Mouse (Mus musculus) heart, embryonic 15.5 days (tissue): ENCODE data around the gene Gli2. TPM values are rescaled to one million over a fixed set of nuclear protein-coding genes. Genes with fewer than 3 reads are reported as not detected.

Source experiments
- ATAC-seq: fragments of 200-750 bp; cut with Nextera tagmentation; replicated peaks from 2 replicates; pipeline ENCODE4 v1.8.0; 2017; ENCODE audit warnings: low read depth, moderate TSS enrichment; ENCODE audit not compliant: insufficient number of reproducible peaks, insufficient read depth, low FRiP score
- H3K27ac ChIP-seq: fragments of 300-500 bp; sonication (generic); 2 replicates; pipeline ENCODE4 v1.5.1; 2015; ENCODE audit warnings: mild to moderate bottlenecking, inconsistent platforms
- H3K27me3 ChIP-seq: fragments of 300-500 bp; sonication (generic); 2 replicates; pipeline ENCODE4 v1.6.1; 2015; ENCODE audit warnings: inconsistent platforms
- H3K36me3 ChIP-seq: fragments of 300-500 bp; sonication (generic); 2 replicates; pipeline ENCODE4 v1.6.1; 2015; ENCODE audit warnings: mild to moderate bottlenecking, inconsistent platforms
- H3K4me1 ChIP-seq: fragments of 300-500 bp; sonication (generic); replicated peaks from 2 replicates; pipeline ENCODE4 v1.6.1; 2015; ENCODE audit warnings: inconsistent platforms
- H3K4me2 ChIP-seq: fragments of 300-500 bp; sonication (generic); 2 replicates; pipeline ENCODE4 v1.6.1; 2015; ENCODE audit warnings: inconsistent platforms, mild to moderate bottlenecking, moderate library complexity
- H3K4me3 ChIP-seq: fragments of 300-500 bp; sonication (generic); 2 replicates; pipeline ENCODE4 v1.5.1; 2015; ENCODE audit warnings: mild to moderate bottlenecking, inconsistent platforms
- H3K9ac ChIP-seq: fragments of 300-500 bp; sonication (generic); 2 replicates; pipeline ENCODE4 v1.6.1; 2015; ENCODE audit warnings: mild to moderate bottlenecking, inconsistent platforms
- H3K9me3 ChIP-seq: fragments of 300-500 bp; sonication (generic); replicated peaks from 2 replicates; pipeline ENCODE4 v1.6.1; 2016; ENCODE audit warnings: inconsistent platforms
- WGBS: fragments of 180-500 bp; shearing (Covaris S2); methylation state at CpG from one replicate; pipeline ENCODE4 v1.1.7; 2015; ENCODE audit warnings: mixed read lengths; 5-methylcytosine and 5-hydroxymethylcytosine counted together
- polyA plus RNA-seq: library from polyadenylated mRNA; unstranded; fragments of >200 nt; fragmentation: Nextera tagmentation; extraction: Ambion mirVana; gene quantifications from 2 replicates; pipeline ENCODE4 v1.2.1, GENCODE M21; 2015

Gli2 gene
- polyA plus RNA-seq, 1 experiment from 2014 or later: 3.6 TPM

DNA sequence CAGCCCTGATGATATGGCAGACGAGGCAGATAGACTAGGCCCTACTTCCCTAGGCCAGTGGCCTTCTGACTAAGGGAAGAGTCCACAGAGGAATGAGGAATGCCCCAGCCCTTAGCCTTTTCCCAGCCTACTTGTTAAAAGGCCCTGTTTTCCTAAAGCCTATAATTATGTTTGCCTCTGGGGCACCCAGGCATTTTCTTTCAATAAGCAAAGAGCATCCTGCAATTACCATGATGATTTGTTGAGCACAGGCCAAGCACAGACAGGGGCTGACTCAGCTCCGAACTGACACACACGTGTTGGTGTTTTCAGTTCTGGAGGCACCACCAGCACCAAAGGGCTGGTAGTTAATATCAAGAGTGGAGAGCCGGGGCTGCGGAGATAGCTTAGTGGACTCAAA lies 162.0 kb downstream of the Gli2 start:
- H3K36me3 ChIP-seq: no peaks in the 10 kb centered on the region
- WGBS: 72% methylated on average over 5 of the region's 5 CpGs
- H3K4me3 ChIP-seq: no peak overlapping the region
- no peaks in the 10 kb centered on the region for H3K9me3 ChIP-seq
- no peaks in the 10 kb centered on the region for H3K27me3 ChIP-seq
- no peak overlapping the region for H3K4me2 ChIP-seq
- no peak overlapping the region for H3K27ac ChIP-seq
- 0 out of 2 replicates have a peak, but pooled peaks cover 4% of the 10 kb centered on the region for H3K4me1 ChIP-seq
- H3K9ac ChIP-seq: no peak overlapping the region
- ATAC-seq: no peak

DNA sequence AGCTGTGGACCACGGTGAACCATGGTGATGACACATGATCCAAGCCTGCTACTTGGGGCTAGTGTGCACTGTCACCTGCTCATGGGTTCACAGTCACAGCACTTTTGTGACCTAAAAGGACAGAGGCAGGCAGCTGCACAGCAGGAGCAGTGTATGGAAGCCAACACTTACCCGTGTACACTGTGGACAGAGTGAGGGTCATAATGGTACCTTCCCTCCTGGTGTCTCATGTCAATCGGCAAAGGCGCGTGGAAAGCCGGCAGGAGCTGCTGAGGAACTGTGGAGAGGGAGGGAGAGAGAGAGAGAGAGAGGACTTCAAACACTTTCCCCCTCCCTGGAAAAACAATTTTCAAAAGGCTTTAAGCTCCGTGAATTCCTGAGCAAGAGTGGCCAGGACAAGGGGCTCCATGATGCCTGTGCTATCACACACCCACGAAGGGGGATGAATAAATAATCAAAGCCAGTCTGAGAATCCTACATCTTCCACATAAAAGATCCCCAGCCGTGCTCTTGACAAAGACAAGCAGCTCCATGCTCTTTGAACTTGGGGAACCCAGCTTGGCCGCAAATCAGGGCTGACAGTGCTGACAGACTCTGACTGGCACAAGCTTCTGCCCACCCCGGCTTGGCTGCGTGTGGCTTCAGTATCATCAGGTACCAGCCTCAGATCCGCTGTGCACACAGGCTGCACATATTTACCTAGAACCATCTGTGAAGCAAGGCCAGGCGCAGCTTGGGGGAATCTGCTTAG lies 163.1 kb downstream of the Gli2 start:
- 54% methylated on average over 14 of the region's 14 CpGs for WGBS
- Histone ChIP-seq H3K9me3 (no peaks in the 10 kb centered on the region), H3K4me2 (no peak overlapping the region), H3K4me1 (0 out of 2 replicates have a peak, but pooled peaks cover 4% of the 10 kb centered on the region), H3K27ac (no peak overlapping the region), H3K4me3 (no peak overlapping the region), H3K9ac (no peak overlapping the region), H3K36me3 (no peaks in the 10 kb centered on the region), H3K27me3 (no peaks in the 10 kb centered on the region)
- no peak for ATAC-seq

DNA sequence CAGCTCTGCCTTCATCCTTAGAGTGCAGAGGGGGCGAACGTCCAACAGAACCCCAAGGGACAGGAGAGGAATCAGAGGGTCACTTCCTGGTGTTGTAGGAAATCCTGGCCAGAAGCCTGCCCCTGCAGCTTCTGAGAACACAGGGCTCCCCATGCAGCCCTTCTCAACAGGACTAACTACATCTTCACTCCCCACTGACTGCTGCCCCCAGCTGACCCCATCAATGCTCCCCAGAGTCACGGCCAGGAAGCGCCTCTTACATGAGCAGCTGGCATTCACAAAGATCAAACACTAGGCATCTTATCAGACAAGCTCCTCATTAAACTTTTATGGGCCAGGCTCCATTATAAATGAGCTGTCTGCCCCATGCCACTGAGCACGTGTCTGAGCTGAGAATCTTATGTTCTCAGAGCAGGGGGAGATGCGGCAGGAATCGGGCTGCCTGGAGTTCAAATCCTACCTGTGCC lies 172.6 kb downstream of the Gli2 start:
- peaks cover 4% of the 10 kb centered on the region; the same call in 1 of the 2 replicates for H3K4me1 ChIP-seq
- H3K27me3 ChIP-seq: no peaks in the 10 kb centered on the region
- no peak overlapping the region for H3K27ac ChIP-seq
- H3K9ac ChIP-seq: no peak overlapping the region
- H3K9me3 ChIP-seq: no peaks in the 10 kb centered on the region
- H3K36me3 ChIP-seq: no peaks in the 10 kb centered on the region
- no peak for ATAC-seq
- WGBS: 54% methylated on average over 7 of the region's 7 CpGs
- H3K4me2 ChIP-seq: no peak overlapping the region
- no peak overlapping the region for H3K4me3 ChIP-seq

DNA sequence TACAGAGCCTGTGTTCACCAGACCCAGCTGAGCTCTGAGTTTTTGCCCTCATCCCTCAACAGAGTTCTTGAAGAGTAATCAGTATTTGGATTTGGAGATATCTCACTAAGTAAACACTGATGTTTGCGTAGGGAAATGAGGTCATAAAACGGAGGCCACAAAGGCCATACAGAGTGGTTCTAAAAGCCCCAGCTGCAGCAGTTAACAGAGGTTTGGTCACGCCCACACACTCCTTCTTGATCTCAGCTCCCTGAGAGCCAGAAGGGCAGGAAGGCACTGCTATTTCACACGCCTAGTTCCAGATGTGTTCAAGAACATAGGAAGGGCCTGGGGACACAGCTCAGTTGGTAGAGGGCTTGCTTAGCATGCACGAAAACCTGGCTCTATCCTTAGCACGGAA lies 175.1 kb downstream of the Gli2 start:
- Histone ChIP-seq H3K9ac (no peak overlapping the region), H3K4me2 (no peak overlapping the region), H3K9me3 (no peaks in the 10 kb centered on the region), H3K27ac (0 out of 2 replicates have a peak overlapping the region, but pooled peaks have one; percentile 1), H3K4me1 (peaks cover 4% of the 10 kb centered on the region; the same call in 1 of the 2 replicates), H3K36me3 (no peaks in the 10 kb centered on the region), H3K4me3 (no peak overlapping the region), H3K27me3 (no peaks in the 10 kb centered on the region)
- ATAC-seq: peak; percentile 28; the same call in 1 of the 2 replicates
- 52% methylated on average over 6 of the region's 6 CpGs for WGBS

DNA sequence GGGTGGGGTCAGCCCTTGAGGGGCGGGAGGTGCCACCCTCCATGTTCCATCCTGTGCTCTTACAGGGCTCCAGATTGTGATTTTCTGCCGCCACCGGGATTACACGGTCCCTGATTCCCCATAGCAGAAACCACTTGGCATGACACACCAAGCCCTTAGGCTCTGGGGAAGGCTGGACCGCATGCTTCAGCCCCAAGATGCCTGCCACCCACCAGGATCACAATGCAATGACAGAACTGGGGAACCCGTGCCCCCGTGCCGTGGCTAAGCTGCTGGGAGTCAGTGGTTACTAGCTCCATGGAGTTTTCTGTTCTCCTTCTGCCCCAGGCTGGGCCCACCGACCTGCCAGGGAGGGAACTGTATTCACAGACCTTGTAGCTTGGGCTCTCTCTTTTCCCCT lies 178.2 kb downstream of the Gli2 start:
- 85% methylated on average over 9 of the region's 9 CpGs for WGBS
- Histone ChIP-seq H3K27ac (no peak overlapping the region), H3K4me1 (peaks cover 4% of the 10 kb centered on the region; the same call in 1 of the 2 replicates), H3K27me3 (no peaks in the 10 kb centered on the region), H3K9ac (no peak overlapping the region), H3K4me3 (no peak overlapping the region), H3K36me3 (no peaks in the 10 kb centered on the region), H3K9me3 (no peaks in the 10 kb centered on the region), H3K4me2 (no peak overlapping the region)
- no peak for ATAC-seq

DNA sequence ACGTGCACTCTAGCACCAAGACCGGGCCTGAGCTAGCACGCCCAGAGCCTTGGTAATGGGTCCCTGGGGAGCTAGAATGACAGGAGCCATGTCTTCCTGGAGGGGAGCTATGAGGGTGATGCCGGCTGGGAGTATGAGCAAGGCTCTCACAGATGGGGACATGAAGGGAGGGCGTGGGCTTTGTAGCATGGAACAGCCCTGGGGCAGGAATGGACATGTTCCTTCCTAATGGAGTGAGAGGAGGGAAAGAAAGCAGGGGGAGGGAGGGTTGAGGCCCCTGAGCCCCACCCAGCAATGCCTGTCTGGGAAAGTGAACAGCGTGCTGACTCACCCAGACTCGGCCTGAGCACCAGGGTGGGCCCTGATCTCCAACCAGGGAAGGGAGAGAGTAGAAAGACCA lies 179.9 kb downstream of the Gli2 start:
- H3K4me1 ChIP-seq: no peaks in the 10 kb centered on the region
- no peaks in the 10 kb centered on the region for H3K9me3 ChIP-seq
- H3K4me2 ChIP-seq: no peak overlapping the region
- H3K27ac ChIP-seq: no peak overlapping the region
- ATAC-seq: no peak; the same call in 1 of the 2 replicates
- no peak overlapping the region for H3K4me3 ChIP-seq
- H3K27me3 ChIP-seq: no peaks in the 10 kb centered on the region
- no peaks in the 10 kb centered on the region for H3K36me3 ChIP-seq
- no peak overlapping the region for H3K9ac ChIP-seq
- 71% methylated on average over 7 of the region's 7 CpGs for WGBS

DNA sequence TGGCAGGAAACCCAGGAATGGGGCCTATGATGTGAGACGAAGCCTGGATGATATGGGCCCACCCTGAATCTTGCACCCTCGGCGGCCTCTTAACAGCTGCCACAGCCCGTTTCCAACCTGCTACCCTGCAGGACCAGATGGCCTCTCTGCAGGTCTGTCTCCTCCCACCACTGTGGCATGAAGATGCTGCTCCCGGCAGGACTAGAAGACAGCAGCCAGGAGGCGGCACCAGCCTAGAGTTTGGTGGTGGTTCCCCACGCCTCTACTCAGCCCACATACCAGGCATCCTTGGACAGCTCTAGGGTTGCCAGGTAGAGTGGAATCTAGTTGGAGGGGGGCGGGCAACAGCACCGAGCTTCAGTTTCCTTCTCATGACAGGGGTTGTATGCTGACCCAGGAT lies 188.7 kb downstream of the Gli2 start:
- Histone ChIP-seq H3K27ac (no peak overlapping the region), H3K36me3 (no peaks in the 10 kb centered on the region), H3K27me3 (no peaks in the 10 kb centered on the region), H3K9me3 (no peaks in the 10 kb centered on the region), H3K4me3 (no peak overlapping the region), H3K4me1 (no peaks in the 10 kb centered on the region), H3K4me2 (no peak overlapping the region), H3K9ac (no peak overlapping the region)
- no peak for ATAC-seq
- WGBS: 66% methylated on average over 9 of the region's 9 CpGs

DNA sequence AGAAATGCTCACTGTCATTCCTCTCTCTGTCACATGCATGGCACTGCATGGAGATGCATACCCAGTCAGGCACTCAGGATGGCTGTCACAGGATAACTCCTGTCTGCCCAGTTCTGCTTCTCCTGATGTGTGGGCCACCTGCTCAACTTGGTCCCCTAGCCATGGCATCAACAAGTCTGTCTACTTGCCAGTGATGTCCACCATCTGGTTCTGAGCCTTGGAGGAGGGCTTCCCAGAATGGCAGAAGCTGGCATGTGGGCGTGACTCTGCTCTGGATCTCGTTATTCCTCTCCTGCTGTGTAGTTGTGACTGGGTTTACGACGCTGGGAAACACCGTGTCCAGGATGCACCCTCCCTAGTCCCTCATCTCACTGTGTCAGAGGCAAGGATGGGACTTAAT lies 189.4 kb downstream of the Gli2 start:
- 74% methylated on average over 5 of the region's 5 CpGs for WGBS
- Histone ChIP-seq H3K4me1 (no peaks in the 10 kb centered on the region), H3K4me3 (no peak overlapping the region), H3K27ac (no peak overlapping the region), H3K9ac (no peak overlapping the region), H3K36me3 (no peaks in the 10 kb centered on the region), H3K4me2 (no peak overlapping the region), H3K9me3 (no peaks in the 10 kb centered on the region), H3K27me3 (no peaks in the 10 kb centered on the region)
- ATAC-seq: no peak

DNA sequence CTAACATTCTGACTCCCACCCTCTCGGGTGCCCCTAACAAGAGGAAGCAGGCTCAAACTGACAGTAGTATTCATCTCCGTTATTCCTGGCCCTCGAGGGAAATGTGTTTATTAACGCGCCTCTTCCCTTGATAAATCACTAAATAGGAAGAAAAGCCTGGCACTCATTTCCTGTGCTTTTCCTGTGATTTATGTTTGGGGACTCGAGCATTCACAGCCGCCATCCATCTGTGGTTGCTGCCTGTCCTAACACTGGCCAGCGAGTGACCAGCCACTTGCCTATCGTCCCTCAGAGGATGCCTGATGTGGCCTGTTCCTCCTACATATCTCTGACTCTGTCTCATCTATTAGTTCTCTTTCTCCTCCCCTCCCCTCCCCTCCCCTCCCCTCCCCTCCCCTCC lies 195.3 kb downstream of the Gli2 start:
- Histone ChIP-seq H3K36me3 (no peaks in the 10 kb centered on the region), H3K4me3 (no peak overlapping the region)

DNA sequence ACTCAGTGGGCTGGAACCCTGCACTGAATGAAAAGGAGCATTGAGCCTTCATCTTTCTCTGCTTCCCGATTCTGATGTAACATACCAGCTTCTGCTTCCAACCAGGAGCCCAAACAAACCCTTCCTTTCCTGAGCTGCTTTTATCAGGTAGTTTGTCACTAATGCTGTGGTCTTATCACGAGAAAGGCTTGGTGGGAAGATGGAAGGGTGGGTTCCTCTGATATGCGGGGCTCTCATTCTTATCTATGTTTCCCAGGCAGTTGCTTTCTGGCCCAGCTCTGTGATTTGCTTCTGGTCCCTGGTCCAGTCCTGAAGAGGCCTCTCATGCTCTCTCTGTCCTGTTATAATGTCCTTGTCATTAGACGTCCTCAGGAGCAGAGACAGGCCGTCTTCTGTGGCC lies 222.8 kb downstream of the Gli2 start:
- Histone ChIP-seq H3K4me1 (peaks cover 4% of the 10 kb centered on the region), H3K4me3 (no peak overlapping the region), H3K36me3 (peaks cover 1% of the 10 kb centered on the region; the same call in 1 of the 2 replicates), H3K4me2 (no peak overlapping the region), H3K9me3 (no peaks in the 10 kb centered on the region), H3K27ac (no peak overlapping the region), H3K9ac (no peak overlapping the region), H3K27me3 (0 out of 2 replicates have a peak, but pooled peaks cover 4% of the 10 kb centered on the region)
- ATAC-seq: no peak
- WGBS: 18% methylated on average over 5 of the region's 5 CpGs

More for the DNA sequence above, 195.3 kb downstream of the Gli2 start:
- Histone ChIP-seq H3K4me1 (no peaks in the 10 kb centered on the region), H3K27ac (no peak overlapping the region), H3K9ac (no peak overlapping the region), H3K4me2 (no peak overlapping the region), H3K27me3 (no peaks in the 10 kb centered on the region), H3K9me3 (no peaks in the 10 kb centered on the region)
- ATAC-seq: no peak
- WGBS: 60% methylated on average over 9 of the region's 9 CpGs

DNA sequence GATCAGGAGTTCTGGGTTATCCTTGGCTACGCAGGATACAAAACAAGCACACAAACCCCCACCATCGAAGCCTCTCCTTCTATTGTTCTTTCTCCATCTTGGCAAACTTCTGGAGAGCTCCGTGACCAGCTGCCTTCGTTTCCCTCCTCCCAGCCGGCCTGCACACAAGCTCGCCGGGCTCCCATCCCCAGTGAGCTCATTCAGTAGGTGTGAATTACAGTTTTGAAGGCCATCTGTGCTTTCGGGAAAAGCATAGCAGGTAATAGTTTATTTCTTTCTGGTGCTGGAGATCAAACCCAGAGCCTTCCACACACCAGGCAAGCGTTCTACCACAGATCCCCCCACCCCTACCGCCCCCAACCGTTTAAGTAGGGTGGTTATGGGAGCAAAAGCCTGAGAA lies 226.8 kb downstream of the Gli2 start:
- 80% methylated on average over 11 of the region's 11 CpGs for WGBS
- H3K4me2 ChIP-seq: no peak overlapping the region

More for the DNA sequence above, 226.8 kb downstream of the Gli2 start:
- Histone ChIP-seq H3K4me1 (peaks cover 8% of the 10 kb centered on the region), H3K9me3 (no peaks in the 10 kb centered on the region), H3K4me3 (no peak overlapping the region), H3K36me3 (no peaks in the 10 kb centered on the region), H3K9ac (no peak overlapping the region), H3K27me3 (0 out of 2 replicates have a peak, but pooled peaks cover 4% of the 10 kb centered on the region), H3K27ac (no peak overlapping the region)
- no peak for ATAC-seq
